Mouse (Mus musculus) bone marrow macrophage, adult 2 months (primary cell): ENCODE data around the gene Hacd3.
"Not testable (repeated sequence)": the region's sequence is repeated elsewhere in the genome, so short reads cannot be mapped to it uniquely, and the experiment has no call there.

Experiments
- CTCF ChIP-seq: IDR thresholded peaks from 2 replicates; pipeline ENCODE4 v1.5.1; 2012; ENCODE audit warnings: low read depth, mild to moderate bottlenecking, low read length, moderate library complexity
- POLR2A ChIP-seq: IDR thresholded peaks from 2 replicates; pipeline ENCODE4 v1.6.1; 2012; ENCODE audit warnings: mild to moderate bottlenecking, low read depth, low read length, borderline replicate concordance

GRCm38 (mm10) chr9:64995464-64995863 lies 26.0 kb downstream of the Hacd3 start:
- TF ChIP-seq POLR2A, CTCF: not testable (repeated sequence)
